Mouse (Mus musculus): ENCODE measurements around the gene B4galt2. TPM values are rescaled to one million over a fixed set of nuclear protein-coding genes. Genes with fewer than 3 reads are reported as not detected.

The B4galt2 gene
- polyA plus RNA-seq (2014; fragmentation: Nextera tagmentation; extraction: Ambion mirVana): 30.9 and 32.1 TPM in 2 replicates

GRCm38 (mm10) chr4:117882701-117883691 lies at the start of gene B4galt2:
B4galt2 (minus strand) TSS chr4:117883487.
- ATAC-seq (ENCODE audit: insufficient read depth, low FRiP score, low TSS enrichment) (peak; percentile 48), DNase-seq (ENCODE audit: low spot score) (peak; percentile 77)
- peak within 1 kb of the TSS; percentile 72 for H3K4me2 ChIP-seq (ENCODE audit: low read depth)
- no peaks in the 10 kb centered on the region for H3K9me3 ChIP-seq (ENCODE audit: control insufficient read depth, low read length)
- peak within 1 kb of the TSS; percentile 88 for H3K9ac ChIP-seq (ENCODE audit: low read length)
- H3K27me3 ChIP-seq (ENCODE audit: control insufficient read depth, insufficient read depth, low read length): no peaks in the 10 kb centered on the region
- WGBS: under 1% methylated on average over 81 of the region's 103 CpGs
- peak within 1 kb of the TSS; percentile 80 for H3K4me3 ChIP-seq (ENCODE audit: low read depth, low read length)
- H3K27ac ChIP-seq (ENCODE audit: low read depth, low read length): peak within 1 kb of the TSS; percentile 63; the same call in 1 of the 2 replicates
- peaks cover 6% of the 10 kb centered on the region for H3K36me3 ChIP-seq (ENCODE audit: control insufficient read depth, insufficient read depth, low read length)
- peaks cover 23% of the 10 kb centered on the region for H3K4me1 ChIP-seq (ENCODE audit: control insufficient read depth, insufficient read depth, low read length)

GRCm38 (mm10) chr4:117929391-117929881 lies 46.1 kb upstream of the B4galt2 start, which contains the start of gene Artn:
Artn (minus strand) TSS chr4:117929763.
- ATAC-seq (ENCODE audit: insufficient read depth, low FRiP score, low TSS enrichment): no peak; the same call in 1 of the 2 replicates
- Histone ChIP-seq H3K4me2 (ENCODE audit: low read depth) (peak within 1 kb of the TSS; percentile 74), H3K4me1 (ENCODE audit: control insufficient read depth, insufficient read depth, low read length) (peaks cover 15% of the 10 kb centered on the region; the same call in 1 of the 2 replicates), H3K9me3 (ENCODE audit: control insufficient read depth, low read length) (no peaks in the 10 kb centered on the region), H3K27me3 (ENCODE audit: control insufficient read depth, insufficient read depth, low read length) (peaks cover 46% of the 10 kb centered on the region), H3K4me3 (ENCODE audit: low read depth, low read length) (peak within 1 kb of the TSS; percentile 31), H3K27ac (ENCODE audit: low read depth, low read length) (no peak within 1 kb of the TSS), H3K36me3 (ENCODE audit: control insufficient read depth, insufficient read depth, low read length) (no peaks in the 10 kb centered on the region), H3K9ac (ENCODE audit: low read length) (peak within 1 kb of the TSS; percentile 39)
- DNase-seq (ENCODE audit: low spot score): peak; percentile 44
- WGBS: 1% methylated on average over 27 of the region's 33 CpGs

GRCm38 (mm10) chr4:117928699-117929241 lies 45.5 kb upstream of the B4galt2 start:
- ATAC-seq (ENCODE audit: insufficient read depth, low FRiP score, low TSS enrichment) (peak; percentile 24; the same call in 1 of the 2 replicates), DNase-seq (ENCODE audit: low spot score) (peak; percentile 53)
- H3K4me3 ChIP-seq (ENCODE audit: low read depth, low read length): peak overlapping the region; percentile 31
- H3K36me3 ChIP-seq (ENCODE audit: control insufficient read depth, insufficient read depth, low read length): no peaks in the 10 kb centered on the region
- peaks cover 15% of the 10 kb centered on the region; the same call in 1 of the 2 replicates for H3K4me1 ChIP-seq (ENCODE audit: control insufficient read depth, insufficient read depth, low read length)
- H3K9ac ChIP-seq (ENCODE audit: low read length): no peak overlapping the region; the same call in 1 of the 2 replicates
- no peak overlapping the region for H3K27ac ChIP-seq (ENCODE audit: low read depth, low read length)
- no peaks in the 10 kb centered on the region for H3K9me3 ChIP-seq (ENCODE audit: control insufficient read depth, low read length)
- 4% methylated on average over 13 of the region's 13 CpGs for WGBS
- peak overlapping the region; percentile 74 for H3K4me2 ChIP-seq (ENCODE audit: low read depth)
- peaks cover 46% of the 10 kb centered on the region for H3K27me3 ChIP-seq (ENCODE audit: control insufficient read depth, insufficient read depth, low read length)

- no peak overlapping the region for H3K4me3 ChIP-seq (ENCODE audit: low read depth, low read length)
- no peak overlapping the region for H3K27ac ChIP-seq (ENCODE audit: low read depth, low read length)
- WGBS: 17% methylated on average over 6 of the region's 6 CpGs
- ATAC-seq (ENCODE audit: insufficient read depth, low FRiP score, low TSS enrichment) (peak; percentile 20; the same call in 1 of the 2 replicates), DNase-seq (ENCODE audit: low spot score) (peak; percentile 80)
- no peak overlapping the region for H3K4me2 ChIP-seq (ENCODE audit: low read depth)
- H3K9me3 ChIP-seq (ENCODE audit: control insufficient read depth, low read length): no peaks in the 10 kb centered on the region
- peaks cover 46% of the 10 kb centered on the region for H3K27me3 ChIP-seq (ENCODE audit: control insufficient read depth, insufficient read depth, low read length)
- H3K4me1 ChIP-seq (ENCODE audit: control insufficient read depth, insufficient read depth, low read length): peaks cover 15% of the 10 kb centered on the region; the same call in 1 of the 2 replicates
- H3K36me3 ChIP-seq (ENCODE audit: control insufficient read depth, insufficient read depth, low read length): no peaks in the 10 kb centered on the region
- H3K9ac ChIP-seq (ENCODE audit: low read length): no peak overlapping the region
These were observed 44.9 kb upstream of the B4galt2 start for GRCm38 (mm10) chr4:117928234-117928633.

- no peak overlapping the region for H3K27ac ChIP-seq (ENCODE audit: low read depth, low read length)
- peak overlapping the region; percentile 83 for H3K4me2 ChIP-seq (ENCODE audit: low read depth)
- H3K27me3 ChIP-seq (ENCODE audit: control insufficient read depth, insufficient read depth, low read length): peaks cover 46% of the 10 kb centered on the region
- WGBS: 1% methylated on average over 69 of the region's 71 CpGs
- H3K36me3 ChIP-seq (ENCODE audit: control insufficient read depth, insufficient read depth, low read length): no peaks in the 10 kb centered on the region
- DNase-seq (ENCODE audit: low spot score) (peak; percentile 69), ATAC-seq (ENCODE audit: insufficient read depth, low FRiP score, low TSS enrichment) (peak; percentile 67)
- H3K4me3 ChIP-seq (ENCODE audit: low read depth, low read length): peak overlapping the region; percentile 46
- no peaks in the 10 kb centered on the region for H3K9me3 ChIP-seq (ENCODE audit: control insufficient read depth, low read length)
- peak overlapping the region; percentile 52 for H3K9ac ChIP-seq (ENCODE audit: low read length)
- H3K4me1 ChIP-seq (ENCODE audit: control insufficient read depth, insufficient read depth, low read length): peaks cover 15% of the 10 kb centered on the region; the same call in 1 of the 2 replicates
These were observed 43.5 kb upstream of the B4galt2 start for GRCm38 (mm10) chr4:117926545-117927482.

- Histone ChIP-seq H3K4me2 (ENCODE audit: low read depth) (no peak overlapping the region), H3K27ac (ENCODE audit: low read depth, low read length) (no peak overlapping the region), H3K9me3 (ENCODE audit: control insufficient read depth, low read length) (no peaks in the 10 kb centered on the region), H3K4me3 (ENCODE audit: low read depth, low read length) (no peak overlapping the region), H3K36me3 (ENCODE audit: control insufficient read depth, insufficient read depth, low read length) (no peaks in the 10 kb centered on the region), H3K27me3 (ENCODE audit: control insufficient read depth, insufficient read depth, low read length) (peaks cover 41% of the 10 kb centered on the region), H3K4me1 (ENCODE audit: control insufficient read depth, insufficient read depth, low read length) (peaks cover 15% of the 10 kb centered on the region; the same call in 1 of the 2 replicates), H3K9ac (ENCODE audit: low read length) (no peak overlapping the region)
- WGBS: 73% methylated on average over 5 of the region's 6 CpGs
- DNase-seq (ENCODE audit: low spot score) (no peak), ATAC-seq (ENCODE audit: insufficient read depth, low FRiP score, low TSS enrichment) (no peak)
These were observed 41.6 kb upstream of the B4galt2 start for GRCm38 (mm10) chr4:117924916-117925315.

GRCm38 (mm10) chr4:117923450-117923849 lies 40.2 kb upstream of the B4galt2 start:
- no peak overlapping the region for H3K4me2 ChIP-seq (ENCODE audit: low read depth)
- H3K27me3 ChIP-seq (ENCODE audit: control insufficient read depth, insufficient read depth, low read length): peaks cover 28% of the 10 kb centered on the region
- 71% methylated on average over 2 of the region's 2 CpGs for WGBS
- peaks cover 5% of the 10 kb centered on the region; the same call in 1 of the 2 replicates for H3K4me1 ChIP-seq (ENCODE audit: control insufficient read depth, insufficient read depth, low read length)
- H3K4me3 ChIP-seq (ENCODE audit: low read depth, low read length): no peak overlapping the region
- ATAC-seq (ENCODE audit: insufficient read depth, low FRiP score, low TSS enrichment): no peak
- no peak overlapping the region for H3K9ac ChIP-seq (ENCODE audit: low read length)
- H3K9me3 ChIP-seq (ENCODE audit: control insufficient read depth, low read length): no peaks in the 10 kb centered on the region
- no peak for DNase-seq (ENCODE audit: low spot score)
- H3K27ac ChIP-seq (ENCODE audit: low read depth, low read length): no peak overlapping the region
- H3K36me3 ChIP-seq (ENCODE audit: control insufficient read depth, insufficient read depth, low read length): no peaks in the 10 kb centered on the region

GRCm38 (mm10) chr4:117921358-117921757 lies 38.1 kb upstream of the B4galt2 start:
- no peak overlapping the region for H3K27ac ChIP-seq (ENCODE audit: low read depth, low read length)
- H3K9me3 ChIP-seq (ENCODE audit: control insufficient read depth, low read length): no peaks in the 10 kb centered on the region
- no peak for DNase-seq (ENCODE audit: low spot score)
- H3K27me3 ChIP-seq (ENCODE audit: control insufficient read depth, insufficient read depth, low read length): peaks cover 9% of the 10 kb centered on the region
- no peaks in the 10 kb centered on the region for H3K36me3 ChIP-seq (ENCODE audit: control insufficient read depth, insufficient read depth, low read length)
- H3K9ac ChIP-seq (ENCODE audit: low read length): no peak overlapping the region
- no peak overlapping the region for H3K4me3 ChIP-seq (ENCODE audit: low read depth, low read length)
- H3K4me2 ChIP-seq (ENCODE audit: low read depth): no peak overlapping the region
- WGBS: 83% methylated on average over 2 of the region's 2 CpGs
- no peak for ATAC-seq (ENCODE audit: insufficient read depth, low FRiP score, low TSS enrichment)
- H3K4me1 ChIP-seq (ENCODE audit: control insufficient read depth, insufficient read depth, low read length): no peaks in the 10 kb centered on the region

All from neural tube, embryonic 11.5 days (tissue).